Mouse (Mus musculus) cerebellum, adult 2 months (tissue): ENCODE measurements at regions not wholly inside any gene's neighbourhood (a gene's known extent, or its start where the extent isn't known, plus 50 kb on each side); places are given as distances from the start of the nearest gene placed in this dataset.

Source experiments
- CTCF ChIP-seq: fragments of 200-500 bp; IDR thresholded peaks from 2 replicates; pipeline ENCODE4 v1.5.1; 2011; ENCODE audit warnings: low read depth, mild to moderate bottlenecking, control low read depth, low read length, moderate library complexity, borderline replicate concordance; ENCODE audit not compliant: insufficient read depth
- POLR2A ChIP-seq: fragments of 200-500 bp; IDR thresholded peaks from 2 replicates; pipeline ENCODE4 v1.6.1; 2011; ENCODE audit warnings: low read length, control low read depth, borderline replicate concordance; ENCODE audit not compliant: insufficient read depth

GRCm38 (mm10) chr7:83445181-83445926 is 139.4 kb upstream of the Tmc3 start:
- TF ChIP-seq POLR2A (no peak), CTCF (no peak)
